Mouse (Mus musculus) R1 (cell line): Measurements from ENCODE around the gene Rusc2.

Source experiments
- DNase-seq: peaks from one replicate; pipeline ENCODE4 v3.0.0-alpha.2; 2018; ENCODE audit warnings: low read depth, low spot score

Rusc2 gene

GRCm38 (mm10) chr4:43442044-43442443 is 60.3 kb downstream of the Rusc2 start:
- peak; percentile 99 for DNase-seq

- DNase-seq = peak; percentile 79
These were observed 60.9 kb downstream of the Rusc2 start for GRCm38 (mm10) chr4:43442456-43443361.

- peak; percentile 59 for DNase-seq
These were observed 61.7 kb downstream of the Rusc2 start for GRCm38 (mm10) chr4:43443511-43443910.

DNA sequence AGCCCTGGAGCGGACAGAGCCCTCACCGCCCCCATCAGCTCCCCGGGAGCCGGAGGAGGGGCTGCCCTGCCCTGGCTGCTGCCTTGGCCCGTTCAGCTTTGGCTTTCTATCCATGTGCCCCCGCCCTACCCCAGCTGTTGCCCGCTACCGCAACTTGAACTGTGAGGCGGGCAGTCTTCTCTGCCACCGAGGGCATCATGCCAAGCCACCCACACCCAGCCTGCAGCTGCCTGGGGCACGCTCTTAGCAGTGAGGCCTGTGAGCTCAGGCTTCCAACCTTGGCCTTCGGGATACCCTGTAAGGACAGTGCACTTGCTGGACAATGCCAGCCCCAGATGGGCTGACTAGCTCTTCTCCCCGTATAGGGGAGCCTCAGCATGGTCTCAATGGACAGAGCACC is 65.5 kb downstream of the Rusc2 start:
- no peak for DNase-seq

- no peak for DNase-seq
These were observed 66.8 kb downstream of the Rusc2 start for GRCm38 (mm10) chr4:43448554-43448953.

DNA sequence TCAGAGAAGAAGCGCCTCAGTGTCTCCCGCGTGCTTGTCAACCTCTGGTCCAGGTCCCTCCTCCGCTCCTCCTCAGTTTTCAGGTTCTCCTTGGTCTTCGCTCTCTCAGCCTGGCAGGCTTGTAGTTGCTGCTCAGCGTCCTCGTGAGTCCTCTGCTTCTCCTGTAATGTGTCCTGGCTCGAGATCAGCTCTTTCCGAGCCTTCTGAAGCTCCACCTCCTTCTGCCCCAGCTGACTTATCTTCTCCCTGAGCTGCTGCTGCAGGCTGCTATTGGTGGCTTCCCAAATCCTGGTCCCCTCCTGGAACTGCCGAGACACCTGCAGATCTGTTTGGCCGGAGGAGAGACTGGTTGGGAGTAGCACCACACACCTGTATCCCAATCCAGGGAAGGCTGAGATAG is 70.5 kb downstream of the Rusc2 start:
- no peak for DNase-seq

DNA sequence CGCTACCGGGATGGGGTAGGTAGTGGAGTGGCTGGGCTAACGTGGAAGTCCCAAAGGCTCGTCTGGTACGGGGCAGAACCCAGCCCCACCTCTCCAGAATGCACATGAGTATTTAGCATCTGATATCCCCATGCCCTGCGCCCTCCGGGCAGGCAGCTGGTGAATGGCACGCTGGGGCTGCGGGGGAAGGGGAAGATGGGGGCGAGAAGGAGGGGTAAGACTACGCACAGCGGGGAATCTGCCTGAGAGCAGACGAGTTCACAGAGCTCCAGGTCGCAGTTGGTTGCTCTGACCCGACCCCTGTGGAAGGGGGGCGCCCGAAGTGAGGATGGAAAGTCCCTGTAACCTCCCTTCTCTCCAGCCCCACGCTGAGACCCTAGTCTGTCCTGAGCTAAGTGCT is 71.6 kb downstream of the Rusc2 start:
- no peak for DNase-seq

DNA sequence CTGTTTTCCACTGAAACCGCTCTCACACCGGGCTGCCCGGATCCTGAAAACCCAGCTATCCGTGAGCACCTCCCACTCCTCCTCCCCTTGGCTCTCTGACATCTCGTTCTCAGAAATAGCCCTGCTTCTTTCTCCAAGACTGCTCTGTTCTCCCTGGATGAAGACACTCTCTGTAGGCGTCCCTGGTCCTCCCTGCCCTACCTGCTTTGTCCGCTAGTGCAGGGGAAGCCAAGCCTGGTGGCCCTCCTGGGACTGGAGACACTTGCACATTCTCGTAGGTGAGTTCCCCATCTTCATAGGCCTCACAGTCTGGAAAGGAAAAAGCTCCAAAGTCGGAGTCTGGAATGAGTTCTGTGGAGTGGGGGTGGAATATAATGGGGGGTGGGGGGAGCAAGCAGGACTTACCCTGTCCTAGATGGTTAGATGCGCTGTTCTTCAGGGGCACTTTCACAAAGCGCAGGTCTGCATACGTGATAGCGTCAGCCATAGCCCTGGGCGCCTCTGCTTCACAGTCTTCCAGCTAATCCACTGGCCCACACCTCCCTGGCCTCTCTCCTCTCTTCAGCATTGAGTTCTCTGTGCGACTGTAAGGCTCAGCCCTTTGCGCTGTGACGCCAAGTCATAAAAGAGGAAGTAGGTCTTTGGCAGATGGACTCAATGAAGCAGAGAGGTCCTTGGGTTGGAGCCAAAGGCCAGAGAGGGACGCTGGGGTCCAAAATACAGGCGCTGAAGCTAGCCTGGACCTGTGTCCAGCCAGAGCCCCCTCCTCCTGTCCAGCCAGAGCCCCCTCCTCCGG is 72.5 kb downstream of the Rusc2 start, which contains the start of gene Cd72:
TSS of gene Cd72 (minus strand) at position 588 of the 796 bp plus-strand sequence.
- DNase-seq = no peak

GRCm38 (mm10) chr4:43456470-43456869 is 74.7 kb downstream of the Rusc2 start:
- DNase-seq = no peak

DNA sequence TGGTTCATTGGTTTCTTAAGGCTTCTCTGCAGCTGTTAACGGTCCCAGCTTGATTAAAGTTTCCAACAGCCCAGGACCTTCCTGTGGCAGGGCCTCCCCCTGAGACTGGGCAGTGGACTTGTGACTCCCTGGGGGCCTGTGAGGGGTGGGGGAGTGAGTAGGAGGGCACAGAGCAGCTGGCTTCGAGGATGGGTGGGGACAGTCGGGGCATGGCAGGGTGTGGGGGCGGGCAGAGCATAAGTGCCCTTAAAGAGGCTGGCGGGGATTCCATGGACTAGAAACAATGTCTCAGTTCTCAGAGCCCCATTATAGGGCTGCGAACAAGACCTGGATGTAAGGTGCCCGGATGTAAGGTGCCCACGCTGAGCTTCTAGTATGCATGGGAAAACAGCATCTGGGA is 75.3 kb downstream of the Rusc2 start:
- DNase-seq = no peak

DNA sequence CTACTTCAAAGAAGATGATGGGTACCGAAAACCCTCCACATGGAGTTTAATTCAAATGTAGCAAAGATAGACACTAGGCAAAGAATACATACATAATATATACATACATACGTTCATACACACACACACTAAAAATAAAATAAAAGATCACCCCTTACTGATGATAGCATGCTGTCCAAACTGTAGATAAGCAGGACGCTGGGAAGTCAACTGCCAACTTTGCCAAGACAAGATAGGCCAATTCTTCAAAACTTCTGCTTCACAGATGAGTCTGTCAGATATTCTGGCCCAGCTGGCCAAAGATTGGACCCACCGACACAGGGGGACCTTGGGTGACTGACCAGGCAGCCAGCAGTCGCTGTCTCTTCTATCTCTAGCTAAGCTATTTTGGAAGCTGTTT is 81.3 kb downstream of the Rusc2 start:
- DNase-seq = no peak

- DNase-seq = no peak
These were observed 84.2 kb downstream of the Rusc2 start for GRCm38 (mm10) chr4:43465935-43466334.

GRCm38 (mm10) chr4:43466872-43467271 is 85.1 kb downstream of the Rusc2 start:
- no peak for DNase-seq

GRCm38 (mm10) chr4:43470301-43470700 is 88.5 kb downstream of the Rusc2 start:
- no peak for DNase-seq

GRCm38 (mm10) chr4:43473636-43474035 is 91.9 kb downstream of the Rusc2 start:
- DNase-seq = no peak

DNA sequence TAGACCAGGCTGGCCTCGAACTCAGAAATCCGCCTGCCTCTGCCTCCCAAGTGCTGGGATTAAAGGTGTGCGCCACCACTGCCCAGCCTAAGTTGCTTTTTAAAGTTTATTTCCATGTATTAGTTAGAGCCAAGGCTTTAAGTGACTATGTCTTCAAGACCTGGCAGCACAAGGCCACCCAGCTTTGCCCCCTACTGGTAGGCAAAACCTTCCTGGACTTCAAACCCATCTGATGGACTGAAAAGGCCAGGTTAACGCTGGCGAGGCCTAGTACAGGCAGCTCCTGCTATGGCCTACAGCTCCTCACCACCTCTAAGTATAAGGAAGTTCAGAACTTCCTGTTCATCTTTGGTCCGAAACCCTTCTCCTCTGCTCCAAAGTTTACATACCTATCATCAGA is 94.8 kb downstream of the Rusc2 start:
- peak; percentile 35 for DNase-seq
